Mouse (Mus musculus): Measurements from ENCODE around the gene Pgm5. TPM values are rescaled to one million over a fixed set of nuclear protein-coding genes. Genes with fewer than 3 reads are reported as not detected.

Pgm5 gene
- 0.04 TPM in 1 of 2 replicates, not detected in the other for polyA plus RNA-seq (2012)

DNA sequence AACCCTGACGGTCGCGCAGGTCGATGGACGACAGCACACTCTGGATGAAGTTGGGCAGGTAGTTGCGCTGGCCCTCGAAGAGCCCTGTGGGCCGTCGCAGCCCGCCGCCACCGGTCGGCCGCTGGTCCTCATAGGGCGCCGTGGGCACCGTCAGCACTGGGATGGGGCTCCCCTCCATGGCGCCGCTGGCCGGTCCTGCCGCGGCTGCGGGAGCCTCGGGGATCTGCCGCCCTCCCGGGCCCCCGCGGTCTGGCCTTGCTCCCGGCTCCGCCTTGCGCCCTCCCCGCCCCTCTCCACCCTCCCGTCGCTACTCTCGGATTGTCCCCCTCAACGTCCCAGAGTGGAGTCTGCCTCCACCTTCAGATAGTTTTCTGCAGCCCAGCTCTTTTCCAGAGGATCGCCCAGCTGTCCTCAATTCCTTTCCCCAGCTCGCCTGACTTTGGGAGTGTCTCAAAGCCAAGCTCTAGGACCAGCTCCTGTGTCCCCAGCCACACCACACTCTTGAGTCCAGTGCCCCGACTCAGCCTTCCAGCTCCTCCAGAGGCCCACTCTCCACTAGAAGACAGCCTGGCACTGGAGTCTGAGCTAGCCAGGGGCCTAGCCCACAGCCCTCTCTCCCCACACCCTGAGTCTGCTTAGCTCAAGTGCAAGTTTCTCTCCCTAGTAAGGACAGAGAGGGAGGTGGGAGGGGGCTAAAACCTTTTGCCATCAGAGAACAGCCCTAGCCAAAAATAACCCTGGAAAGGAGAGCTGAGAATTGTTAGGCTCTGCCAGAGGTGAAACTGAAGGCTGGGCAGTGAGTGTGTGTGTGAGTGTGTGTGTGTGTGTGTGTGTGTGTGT is at the start of gene Pgm5:
Pgm5 (minus strand) TSS at position 244 of the 840 bp plus-strand sequence.
- TF ChIP-seq GATA1 (IDR thresholded peaks at IDR 0.05; ENCODE audit: low read length) = no peak

- no peak for TF ChIP-seq GATA1 (IDR thresholded peaks at IDR 0.05; ENCODE audit: low read length)
Observed at GRCm38 (mm10) chr19:24908385-24909155, 46.9 kb upstream of the Pgm5 start.

DNA sequence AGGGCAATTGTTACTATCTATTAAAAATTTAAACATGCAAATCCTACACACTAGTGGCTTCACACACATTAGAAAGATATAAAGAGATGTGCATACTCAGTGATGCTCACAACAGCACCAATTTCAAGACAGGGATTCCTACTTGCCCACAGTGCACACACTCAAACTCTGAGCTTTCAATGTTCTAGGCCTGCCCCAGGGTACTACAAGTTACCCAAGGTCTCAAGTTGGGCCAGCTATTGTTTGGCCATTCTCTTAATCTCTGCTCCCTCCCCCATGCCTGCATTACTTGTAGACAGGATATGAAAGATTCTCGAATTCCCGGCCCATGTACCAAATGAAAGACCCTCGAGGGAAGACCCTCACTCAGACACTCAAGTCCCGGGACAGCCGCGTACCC is 46.0 kb upstream of the Pgm5 start:
- TF ChIP-seq GATA1 (IDR thresholded peaks at IDR 0.05; ENCODE audit: low read length) = no peak

- TF ChIP-seq GATA1 (IDR thresholded peaks at IDR 0.05; ENCODE audit: low read length) = no peak
Observed at GRCm38 (mm10) chr19:24902821-24903220, 41.2 kb upstream of the Pgm5 start.

DNA sequence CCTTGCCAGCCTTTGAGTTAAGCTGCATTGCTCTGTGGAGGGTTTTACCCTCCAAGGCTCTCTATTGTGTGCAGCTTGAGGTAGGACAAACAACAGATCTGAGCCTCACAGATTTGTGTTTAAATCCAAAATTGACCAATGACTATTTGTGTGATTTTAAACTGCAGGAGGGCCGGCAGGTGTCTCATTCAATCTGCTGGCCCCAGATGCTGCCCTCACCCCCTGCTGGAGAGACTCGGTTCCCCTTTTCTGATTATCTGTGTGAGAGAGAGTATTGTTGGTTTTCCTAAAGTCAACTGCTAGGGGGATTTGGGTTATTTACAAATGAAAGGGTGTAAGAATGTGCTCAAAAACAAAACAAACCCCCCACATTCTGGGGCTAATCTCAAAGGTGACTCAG is 40.6 kb upstream of the Pgm5 start:
- TF ChIP-seq GATA1 (IDR thresholded peaks at IDR 0.05; ENCODE audit: low read length) = no peak

DNA sequence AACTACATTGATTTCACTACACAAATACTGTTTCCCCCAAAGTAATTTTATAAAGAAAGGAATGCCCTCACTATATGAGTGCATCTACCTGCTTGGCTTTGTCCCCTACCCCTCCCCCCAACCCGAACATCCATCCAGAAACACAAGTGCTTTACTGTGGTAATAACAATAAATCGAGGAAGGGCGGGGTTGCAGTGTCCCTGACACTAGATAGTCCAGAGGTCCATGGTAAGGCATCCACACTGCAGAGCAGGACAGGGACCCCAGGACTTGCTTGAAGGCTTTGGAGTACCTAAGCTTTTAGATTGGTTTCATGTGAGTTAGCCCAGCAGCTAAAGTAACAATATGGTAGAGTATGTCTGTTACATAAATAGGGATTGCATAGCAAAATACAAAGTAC is 40.0 kb upstream of the Pgm5 start:
- no peak for TF ChIP-seq GATA1 (IDR thresholded peaks at IDR 0.05; ENCODE audit: low read length)

DNA sequence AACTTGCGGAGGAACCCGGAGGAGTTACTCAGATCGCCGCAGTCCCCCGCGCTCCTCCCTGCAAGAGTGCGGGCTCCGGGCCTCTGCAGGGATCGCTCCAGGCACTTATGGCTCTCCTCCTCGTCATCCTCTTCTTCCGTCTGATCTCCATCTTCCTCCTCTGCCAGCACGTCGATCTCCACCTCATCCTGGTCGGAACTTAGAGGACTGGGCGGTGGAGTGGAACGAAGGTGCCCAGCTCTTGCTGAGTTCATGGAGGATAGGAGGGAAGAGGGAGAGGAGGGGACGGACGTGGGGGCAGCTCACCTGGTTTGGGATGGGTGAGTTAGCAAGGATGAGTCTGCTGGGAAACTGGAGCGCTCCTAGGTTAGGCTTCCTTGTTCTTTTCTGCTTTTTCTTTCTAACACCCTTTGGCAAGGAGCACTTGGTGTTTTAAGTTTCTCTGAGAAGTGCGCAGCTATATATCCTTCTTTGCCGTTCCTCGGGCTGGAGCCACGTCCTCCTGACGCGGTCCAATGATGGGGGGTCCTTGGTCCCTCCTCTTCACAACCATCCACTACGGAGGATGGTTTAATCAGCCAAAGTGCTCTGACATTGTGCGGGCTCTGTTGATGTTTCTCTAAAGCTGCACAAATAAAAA is 39.0 kb upstream of the Pgm5 start, which contains the start of gene Foxd4:
Foxd4 (minus strand) TSS at position 617 of the 640 bp plus-strand sequence.
- no peak for TF ChIP-seq GATA1 (IDR thresholded peaks at IDR 0.05; ENCODE audit: low read length)

DNA sequence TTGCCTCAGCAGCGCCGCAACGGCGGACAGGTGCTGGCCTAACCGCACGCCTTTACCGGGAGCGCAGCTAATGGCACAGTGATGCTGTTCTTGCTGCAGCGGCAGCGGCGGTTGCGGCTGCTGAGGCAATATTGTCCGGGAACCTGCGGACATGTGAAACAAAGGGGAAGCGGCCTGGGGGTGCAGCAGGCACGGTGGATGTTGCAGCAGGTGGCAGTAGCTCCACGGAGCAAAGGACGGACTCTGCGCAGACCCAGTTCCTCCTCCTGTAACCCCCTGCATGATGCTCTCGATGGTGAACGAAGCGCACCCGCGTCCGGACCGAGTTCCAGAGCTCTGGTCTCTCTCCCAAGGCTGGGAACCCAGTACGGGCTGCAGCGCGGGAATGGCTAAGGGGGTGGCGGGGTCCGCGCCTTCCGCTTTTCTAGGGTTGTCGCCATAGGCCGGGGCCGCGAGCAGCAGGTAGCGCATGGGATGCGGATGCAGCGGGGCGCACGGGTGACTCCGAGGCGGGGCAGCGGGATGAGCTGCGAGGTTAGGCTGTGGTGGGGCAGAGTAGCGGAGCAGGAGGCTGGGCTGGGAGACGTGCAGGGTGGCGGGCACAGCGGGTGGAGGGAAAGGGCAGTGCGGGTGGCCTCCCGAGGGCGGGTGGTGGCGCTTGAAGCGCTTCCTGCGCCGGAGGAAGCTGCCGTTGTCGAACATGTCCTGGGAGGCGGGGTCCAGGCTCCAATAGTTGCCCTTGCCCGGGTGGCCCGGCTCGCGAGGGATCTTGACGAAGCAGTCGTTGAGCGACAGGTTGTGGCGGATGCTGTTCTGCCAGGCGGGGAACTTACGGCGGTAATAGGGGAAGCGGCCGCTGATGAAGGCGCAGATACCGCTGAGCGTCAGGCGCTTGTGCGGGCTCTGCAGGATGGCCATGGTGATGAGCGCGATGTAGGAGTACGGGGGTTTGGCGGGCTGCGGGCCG is 38.2 kb upstream of the Pgm5 start:
- no peak for TF ChIP-seq GATA1 (IDR thresholded peaks at IDR 0.05; ENCODE audit: low read length)

GRCm38 (mm10) chr19:24898737-24899577 is 37.3 kb upstream of the Pgm5 start:
- no peak for TF ChIP-seq GATA1 (IDR thresholded peaks at IDR 0.05; ENCODE audit: low read length)

DNA sequence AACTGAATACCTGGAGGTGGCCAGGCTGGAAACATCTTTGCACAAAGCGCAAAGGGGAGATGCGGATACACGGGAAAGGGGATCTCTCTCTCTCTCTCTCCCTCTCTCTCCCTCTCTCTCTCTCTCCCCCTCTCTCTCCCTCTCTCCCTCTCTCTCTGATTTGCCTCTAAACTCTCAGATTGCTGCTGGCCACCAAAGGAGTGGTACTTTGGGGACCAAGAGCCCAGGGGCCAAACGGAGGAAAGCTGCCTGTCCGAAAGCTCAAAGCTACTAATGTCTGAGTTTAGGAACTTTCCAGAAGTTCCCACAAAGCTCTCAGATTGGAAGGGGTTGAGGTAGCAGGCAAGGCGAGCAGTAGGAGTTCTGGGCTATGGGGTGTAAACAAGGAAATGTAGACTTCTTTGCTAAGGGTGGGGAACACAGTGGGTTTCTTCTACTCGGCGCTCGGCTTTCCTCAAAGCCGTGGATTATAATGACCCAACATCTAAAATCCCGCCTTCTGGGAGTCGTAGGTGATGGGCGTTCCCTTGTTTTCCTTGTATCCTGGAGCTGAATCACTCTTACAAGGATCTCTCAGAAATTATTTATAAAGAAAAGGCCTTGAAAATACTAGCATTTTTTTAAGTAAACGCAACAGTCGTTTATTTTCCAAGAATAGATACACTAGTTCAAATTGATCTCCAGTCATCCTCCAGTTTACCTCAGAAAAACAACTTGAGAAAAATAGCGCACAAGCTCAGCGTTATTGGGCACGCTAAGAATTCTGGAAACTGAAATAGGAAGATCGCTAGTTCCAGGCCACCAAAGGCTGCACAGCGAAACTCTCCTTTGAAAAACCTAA is 36.5 kb upstream of the Pgm5 start:
- no peak for TF ChIP-seq GATA1 (IDR thresholded peaks at IDR 0.05; ENCODE audit: low read length)

- no peak for TF ChIP-seq GATA1 (IDR thresholded peaks at IDR 0.05; ENCODE audit: low read length)
Observed at GRCm38 (mm10) chr19:24897006-24897895, 35.6 kb upstream of the Pgm5 start.

DNA sequence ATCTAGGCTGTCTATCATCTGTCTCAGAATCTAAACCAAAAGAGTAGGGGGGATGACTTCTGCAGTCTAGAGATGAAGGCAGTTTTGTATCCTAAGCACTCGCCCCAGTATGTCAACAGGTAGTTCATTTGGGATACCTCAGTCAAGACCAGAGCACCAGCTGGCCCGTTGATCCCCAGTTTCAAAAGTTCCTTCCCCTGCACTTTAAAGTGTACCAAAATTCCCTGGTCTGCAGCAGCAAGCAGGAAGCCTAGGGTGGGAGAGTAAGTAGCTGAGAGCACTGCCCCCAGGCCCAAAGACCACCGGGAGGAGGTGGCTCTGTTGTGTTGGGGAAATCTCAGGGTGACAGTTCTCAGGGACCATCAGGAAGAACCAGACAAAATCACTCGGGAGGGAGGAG is 34.9 kb upstream of the Pgm5 start:
- no peak for TF ChIP-seq GATA1 (IDR thresholded peaks at IDR 0.05; ENCODE audit: low read length)
